Mouse (Mus musculus) neural tube, embryonic 15.5 days (tissue): ENCODE measurements at regions not wholly inside any gene's neighbourhood (a gene's known extent, or its start where the extent isn't known, plus 50 kb on each side); places are given as distances from the start of the nearest gene placed in this dataset.

Experiments used
- ATAC-seq: fragments of 200-750 bp; cut with Nextera tagmentation; 2 replicates; pipeline ENCODE4 v1.8.0; 2017; ENCODE audit warnings: mild to moderate bottlenecking, moderate TSS enrichment, moderate library complexity; ENCODE audit not compliant: low FRiP score
- H3K27ac ChIP-seq: fragments of 300-500 bp; sonication (generic); replicated peaks from 2 replicates; pipeline ENCODE4 v1.5.1; 2015; ENCODE audit warnings: mild to moderate bottlenecking, inconsistent platforms
- H3K27me3 ChIP-seq: fragments of 300-500 bp; sonication (generic); replicated peaks from 2 replicates; pipeline ENCODE4 v1.6.1; 2015; ENCODE audit warnings: inconsistent platforms
- H3K36me3 ChIP-seq: fragments of 300-500 bp; sonication (generic); 2 replicates; pipeline ENCODE4 v1.6.1; 2015; ENCODE audit warnings: inconsistent platforms
- H3K4me1 ChIP-seq: fragments of 300-500 bp; sonication (generic); 2 replicates; pipeline ENCODE4 v1.6.1; 2015; ENCODE audit warnings: inconsistent platforms
- H3K4me2 ChIP-seq: fragments of 300-500 bp; sonication (generic); 2 replicates; pipeline ENCODE4 v1.6.1; 2015; ENCODE audit warnings: inconsistent platforms, mild to moderate bottlenecking, moderate library complexity
- H3K4me3 ChIP-seq: fragments of 300-500 bp; sonication (generic); replicated peaks from 2 replicates; pipeline ENCODE4 v1.5.1; 2015; ENCODE audit warnings: mild to moderate bottlenecking, inconsistent platforms
- H3K9ac ChIP-seq: fragments of 300-500 bp; sonication (generic); replicated peaks from 2 replicates; pipeline ENCODE4 v1.6.1; 2015; ENCODE audit warnings: mild to moderate bottlenecking, inconsistent platforms
- H3K9me3 ChIP-seq: fragments of 300-500 bp; sonication (generic); replicated peaks from 2 replicates; pipeline ENCODE4 v1.6.1; 2016; ENCODE audit warnings: inconsistent platforms
- WGBS: fragments of 180-500 bp; shearing (Covaris S2); methylation state at CpG from one replicate; pipeline ENCODE4 v1.1.7; 2015; ENCODE audit warnings: mixed read lengths; 5-methylcytosine and 5-hydroxymethylcytosine counted together

GRCm38 (mm10) chr14:58626506-58627256 lies 516.0 kb downstream of the 1700129C05Rik start:
- no peak overlapping the region for H3K4me3 ChIP-seq
- H3K27ac ChIP-seq, result no peak overlapping the region
- no peak overlapping the region for H3K4me2 ChIP-seq
- H3K36me3 ChIP-seq, result no peaks in the 10 kb centered on the region
- ATAC-seq, result no peak
- no peaks in the 10 kb centered on the region for H3K27me3 ChIP-seq
- no peaks in the 10 kb centered on the region for H3K4me1 ChIP-seq
- no peaks in the 10 kb centered on the region for H3K9me3 ChIP-seq
- no peak overlapping the region for H3K9ac ChIP-seq
- WGBS, result 76% methylated on average over 5 of the region's 5 CpGs

- H3K27ac ChIP-seq, result no peak overlapping the region
These were observed 522.5 kb downstream of the 1700129C05Rik start for GRCm38 (mm10) chr14:58620186-58620585.

GRCm38 (mm10) chr14:58617656-58618055 lies 525.0 kb downstream of the 1700129C05Rik start:
- Histone ChIP-seq H3K36me3 (no peaks in the 10 kb centered on the region), H3K4me2 (no peak overlapping the region), H3K27me3 (no peaks in the 10 kb centered on the region), H3K4me3 (no peak overlapping the region), H3K9me3 (no peaks in the 10 kb centered on the region), H3K4me1 (no peaks in the 10 kb centered on the region), H3K27ac (no peak overlapping the region), H3K9ac (no peak overlapping the region)
- no peak for ATAC-seq
- WGBS, result 76% methylated on average over 10 of the region's 10 CpGs

More at GRCm38 (mm10) chr14:58620186-58620585, 522.5 kb downstream of the 1700129C05Rik start:
- 80% methylated on average over 2 of the region's 2 CpGs for WGBS
- H3K9ac ChIP-seq, result no peak overlapping the region
- H3K4me3 ChIP-seq, result no peak overlapping the region
- H3K36me3 ChIP-seq, result no peaks in the 10 kb centered on the region
- no peaks in the 10 kb centered on the region for H3K9me3 ChIP-seq
- ATAC-seq, result no peak
- no peaks in the 10 kb centered on the region for H3K4me1 ChIP-seq
- H3K4me2 ChIP-seq, result no peak overlapping the region
- no peaks in the 10 kb centered on the region for H3K27me3 ChIP-seq

GRCm38 (mm10) chr14:58608216-58608615 lies 534.5 kb downstream of the 1700129C05Rik start:
- Histone ChIP-seq H3K4me1 (no peaks in the 10 kb centered on the region), H3K9me3 (no peaks in the 10 kb centered on the region), H3K9ac (no peak overlapping the region), H3K4me3 (no peak overlapping the region), H3K36me3 (no peaks in the 10 kb centered on the region), H3K27me3 (no peaks in the 10 kb centered on the region), H3K4me2 (no peak overlapping the region), H3K27ac (no peak overlapping the region)
- 55% methylated on average over 4 of the region's 4 CpGs for WGBS
- ATAC-seq, result no peak

- ATAC-seq, result no peak
- Histone ChIP-seq H3K27me3 (no peaks in the 10 kb centered on the region), H3K36me3 (no peaks in the 10 kb centered on the region), H3K4me1 (no peaks in the 10 kb centered on the region), H3K9me3 (no peaks in the 10 kb centered on the region), H3K9ac (no peak overlapping the region), H3K4me2 (no peak overlapping the region), H3K4me3 (no peak overlapping the region), H3K27ac (no peak overlapping the region)
- WGBS, result 55% methylated on average over 2 of the region's 2 CpGs
These were observed 535.0 kb downstream of the 1700129C05Rik start for GRCm38 (mm10) chr14:58607734-58608133.

- Histone ChIP-seq H3K9me3 (no peaks in the 10 kb centered on the region), H3K27me3 (no peaks in the 10 kb centered on the region), H3K27ac (no peak overlapping the region), H3K4me1 (no peaks in the 10 kb centered on the region), H3K9ac (no peak overlapping the region), H3K4me3 (no peak overlapping the region), H3K4me2 (no peak overlapping the region), H3K36me3 (no peaks in the 10 kb centered on the region)
- 70% methylated on average over 4 of the region's 4 CpGs for WGBS
- no peak for ATAC-seq
These were observed 535.2 kb downstream of the Fgf9 start for GRCm38 (mm10) chr14:58605529-58605928.

GRCm38 (mm10) chr14:58598867-58599266 lies 528.5 kb downstream of the Fgf9 start:
- 88% methylated on average over 3 of the region's 3 CpGs for WGBS

GRCm38 (mm10) chr14:58597810-58598209 lies 527.5 kb downstream of the Fgf9 start:
- no peaks in the 10 kb centered on the region for H3K27me3 ChIP-seq
- H3K9me3 ChIP-seq, result no peaks in the 10 kb centered on the region
- no peaks in the 10 kb centered on the region for H3K36me3 ChIP-seq
- no peak overlapping the region for H3K9ac ChIP-seq
- WGBS, result 39% methylated on average over 2 of the region's 2 CpGs
- H3K27ac ChIP-seq, result no peak overlapping the region
- ATAC-seq, result no peak
- H3K4me2 ChIP-seq, result no peak overlapping the region
- no peak overlapping the region for H3K4me3 ChIP-seq
- H3K4me1 ChIP-seq, result no peaks in the 10 kb centered on the region

More at GRCm38 (mm10) chr14:58598867-58599266, 528.5 kb downstream of the Fgf9 start:
- H3K4me2 ChIP-seq, result no peak overlapping the region
- ATAC-seq, result no peak
- no peak overlapping the region for H3K27ac ChIP-seq
- no peaks in the 10 kb centered on the region for H3K9me3 ChIP-seq
- no peaks in the 10 kb centered on the region for H3K27me3 ChIP-seq
- H3K9ac ChIP-seq, result no peak overlapping the region
- H3K4me3 ChIP-seq, result no peak overlapping the region
- no peaks in the 10 kb centered on the region for H3K36me3 ChIP-seq
- H3K4me1 ChIP-seq, result no peaks in the 10 kb centered on the region

- Histone ChIP-seq H3K9ac (no peak overlapping the region), H3K9me3 (no peaks in the 10 kb centered on the region), H3K36me3 (no peaks in the 10 kb centered on the region), H3K27ac (no peak overlapping the region), H3K4me1 (no peaks in the 10 kb centered on the region), H3K4me3 (no peak overlapping the region), H3K27me3 (no peaks in the 10 kb centered on the region), H3K4me2 (no peak overlapping the region)
- no peak for ATAC-seq
- WGBS, result 91% methylated on average over 2 of the region's 2 CpGs
These were observed 526.6 kb downstream of the Fgf9 start for GRCm38 (mm10) chr14:58596936-58597335.

- no peaks in the 10 kb centered on the region for H3K36me3 ChIP-seq
- H3K27me3 ChIP-seq, result no peaks in the 10 kb centered on the region
- no peak overlapping the region for H3K27ac ChIP-seq
- H3K9me3 ChIP-seq, result no peaks in the 10 kb centered on the region
- 91% methylated on average over 5 of the region's 5 CpGs for WGBS
- no peaks in the 10 kb centered on the region for H3K4me1 ChIP-seq
- H3K9ac ChIP-seq, result no peak overlapping the region
- no peak overlapping the region for H3K4me3 ChIP-seq
- no peak overlapping the region for H3K4me2 ChIP-seq
- no peak for ATAC-seq
These were observed 511.5 kb downstream of the Fgf9 start for GRCm38 (mm10) chr14:58581806-58582205.

- ATAC-seq, result no peak
- H3K4me1 ChIP-seq, result no peaks in the 10 kb centered on the region
- H3K4me3 ChIP-seq, result no peak overlapping the region
- H3K36me3 ChIP-seq, result no peaks in the 10 kb centered on the region
- 93% methylated on average over 2 of the region's 2 CpGs for WGBS
- no peak overlapping the region for H3K4me2 ChIP-seq
- no peaks in the 10 kb centered on the region for H3K9me3 ChIP-seq
- no peaks in the 10 kb centered on the region for H3K27me3 ChIP-seq
- H3K27ac ChIP-seq, result no peak overlapping the region
- no peak overlapping the region for H3K9ac ChIP-seq
These were observed 499.7 kb downstream of the Fgf9 start for GRCm38 (mm10) chr14:58570021-58570420.

- Histone ChIP-seq H3K4me3 (no peak overlapping the region), H3K4me1 (no peaks in the 10 kb centered on the region), H3K9ac (no peak overlapping the region), H3K27me3 (no peaks in the 10 kb centered on the region), H3K4me2 (no peak overlapping the region), H3K9me3 (no peaks in the 10 kb centered on the region), H3K27ac (no peak overlapping the region), H3K36me3 (no peaks in the 10 kb centered on the region)
- ATAC-seq, result no peak
These were observed 497.1 kb downstream of the Fgf9 start for GRCm38 (mm10) chr14:58567472-58567871.
